Mouse (Mus musculus): ENCODE measurements around the gene Mex3a. TPM values are rescaled to one million over a fixed set of nuclear protein-coding genes. Genes with fewer than 3 reads are reported as not detected.
A peak's percentile ranks its signal among the peaks of the same experiment; 100 is the strongest.

Mex3a gene
- polyA plus RNA-seq, 1 experiment = 1.0 TPM

DNA sequence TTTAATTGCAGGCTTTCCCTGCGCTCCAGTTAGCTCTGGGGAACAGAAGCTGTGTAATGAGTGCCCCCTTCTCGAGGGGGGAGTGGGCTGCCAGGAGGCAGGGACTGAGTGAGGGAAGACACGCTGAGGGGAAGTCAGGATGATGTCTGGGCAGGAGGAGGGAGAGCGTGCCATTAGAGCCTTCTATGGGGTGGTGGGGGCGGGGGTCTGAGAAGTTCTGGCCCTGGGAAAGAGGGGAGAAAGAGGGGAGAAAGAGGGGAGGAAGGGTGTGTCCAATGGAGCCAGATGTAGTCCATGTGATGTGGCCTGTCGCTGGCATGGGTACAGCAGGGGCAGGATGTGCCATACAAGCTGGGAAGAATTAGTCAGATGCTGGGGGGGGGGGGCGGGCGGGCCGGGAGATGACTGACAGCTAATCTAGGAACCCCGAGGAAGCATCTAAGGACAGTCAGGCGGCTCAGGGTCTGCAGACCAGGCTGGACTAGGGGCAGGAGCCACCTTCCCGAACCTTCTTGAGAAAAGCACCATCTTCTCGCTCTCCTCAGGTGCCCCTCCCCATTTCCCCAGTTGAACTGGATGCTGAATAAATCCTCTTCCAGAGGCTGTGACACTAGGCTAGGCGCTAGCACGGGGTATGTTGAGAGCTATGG is 19.2 kb upstream of the Mex3a start:
- TF ChIP-seq POLR2A (IDR thresholded peaks at IDR 0.05; ENCODE audit: low read depth, low read length) (no peak), CTCF (IDR thresholded peaks at IDR 0.05; ENCODE audit: extremely low read depth, insufficient read depth, insufficient read length, insufficient replicate concordance) (no peak)
- Histone ChIP-seq H3K4me3 (ENCODE audit: extremely low read depth, insufficient read depth, insufficient read length) (no peak overlapping the region), H3K36me3 (ENCODE audit: control insufficient read depth, insufficient read depth, low read length) (no peaks in the 10 kb centered on the region), H3K27ac (ENCODE audit: insufficient read depth, low read length) (no peak overlapping the region), H3K4me1 (ENCODE audit: control insufficient read depth, insufficient read depth, insufficient read length) (peaks cover 38% of the 10 kb centered on the region; the same call in 1 of the 2 replicates), H3K27me3 (ENCODE audit: control insufficient read depth, insufficient read depth, low read length) (no peaks in the 10 kb centered on the region)
- DNase-seq (ENCODE audit: low read depth in 1 of 2, low spot score in 2 of 2) = no peak
- WGBS = 30% methylated on average over 15 of the region's 15 CpGs

DNA sequence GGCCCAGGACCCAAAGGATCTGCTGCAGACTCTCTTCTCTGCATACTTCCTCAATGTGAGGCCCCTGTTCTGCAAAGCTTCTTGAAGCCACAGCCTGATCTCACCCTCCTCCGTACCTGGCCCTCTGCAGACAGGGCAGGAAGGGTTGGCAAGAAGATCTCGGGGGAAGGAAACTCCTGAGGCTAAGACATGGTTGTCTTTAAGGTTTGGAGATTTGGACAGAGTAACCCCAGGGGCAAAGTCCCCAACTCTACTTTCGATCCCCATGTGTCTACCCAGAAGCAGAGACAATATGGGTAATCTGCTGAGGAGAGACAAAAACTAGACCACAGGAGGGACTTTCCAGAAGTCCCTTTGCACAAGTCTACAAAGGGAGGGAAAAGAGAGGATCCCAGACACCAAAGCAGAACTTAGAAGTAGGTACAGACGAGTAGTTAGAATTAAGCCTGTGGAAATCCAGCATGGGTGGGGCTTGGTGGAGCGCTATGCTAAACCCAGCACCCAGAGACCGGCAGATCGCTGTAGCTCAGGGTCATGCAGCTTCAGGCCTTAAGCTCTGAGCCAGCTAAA is 18.6 kb upstream of the Mex3a start:
- WGBS = 38% methylated on average over 7 of the region's 7 CpGs
- DNase-seq (ENCODE audit: low read depth in 1 of 2, low spot score in 2 of 2) = no peak
- Histone ChIP-seq H3K36me3 (ENCODE audit: control insufficient read depth, insufficient read depth, low read length) (no peaks in the 10 kb centered on the region), H3K27me3 (ENCODE audit: control insufficient read depth, insufficient read depth, low read length) (no peaks in the 10 kb centered on the region), H3K27ac (ENCODE audit: insufficient read depth, low read length) (0 out of 2 replicates have a peak overlapping the region, but pooled peaks have one; percentile 33), H3K4me3 (ENCODE audit: extremely low read depth, insufficient read depth, insufficient read length) (no peak overlapping the region), H3K4me1 (ENCODE audit: control insufficient read depth, insufficient read depth, insufficient read length) (peaks cover 38% of the 10 kb centered on the region; the same call in 1 of the 2 replicates)
- no peak for TF ChIP-seq CTCF (IDR thresholded peaks at IDR 0.05; ENCODE audit: extremely low read depth, insufficient read depth, insufficient read length, insufficient replicate concordance)
- no peak for TF ChIP-seq POLR2A (IDR thresholded peaks at IDR 0.05; ENCODE audit: low read depth, low read length)

DNA sequence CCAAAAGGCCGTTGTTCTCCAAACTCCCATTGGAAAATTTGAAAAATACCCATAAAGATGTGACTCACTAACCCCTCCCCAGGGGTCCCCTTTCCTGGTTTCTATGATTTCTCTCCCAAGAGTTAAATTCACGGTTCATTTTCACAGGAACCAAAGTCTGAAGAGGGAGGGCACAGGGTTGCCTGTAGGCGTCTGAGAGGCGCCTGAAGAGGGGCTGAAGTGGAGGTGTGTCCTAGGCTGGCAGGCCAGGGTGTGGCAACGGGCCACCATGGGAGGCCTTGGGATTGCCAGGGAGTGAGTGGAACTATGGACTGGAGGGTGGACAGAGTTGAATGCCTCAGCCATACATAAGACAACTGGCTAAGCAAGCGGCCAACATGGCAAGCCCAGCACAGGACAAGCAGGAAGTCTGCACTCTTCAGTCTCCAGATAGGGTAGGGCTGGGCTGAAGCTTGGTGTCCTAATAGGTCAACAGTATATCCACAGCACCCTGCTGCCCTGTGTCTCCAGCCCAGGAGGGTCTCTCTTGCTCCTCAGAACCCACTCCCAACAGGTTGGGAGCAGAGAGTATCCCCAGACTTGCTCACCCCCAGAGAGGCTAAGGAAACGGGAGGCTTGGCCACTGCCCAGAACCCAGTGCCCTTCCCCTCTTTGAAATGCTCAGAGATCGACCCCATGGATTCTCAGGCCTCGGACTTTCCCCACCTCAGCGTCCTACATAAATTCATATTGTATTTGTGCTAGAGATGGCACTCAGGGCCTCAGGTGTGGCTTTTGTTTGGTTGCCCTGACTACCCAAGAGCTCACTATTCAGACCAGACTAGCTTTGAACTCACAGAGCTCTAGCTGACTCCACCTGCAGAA is 17.7 kb upstream of the Mex3a start:
- DNase-seq (ENCODE audit: low read depth in 1 of 2, low spot score in 2 of 2) = no peak
- WGBS = 77% methylated on average over 10 of the region's 10 CpGs
- 0 out of 2 replicates have a peak overlapping the region, but pooled peaks have one; percentile 33 for H3K27ac ChIP-seq (ENCODE audit: insufficient read depth, low read length)
- no peaks in the 10 kb centered on the region for H3K36me3 ChIP-seq (ENCODE audit: control insufficient read depth, insufficient read depth, low read length)
- H3K4me1 ChIP-seq (ENCODE audit: control insufficient read depth, insufficient read depth, insufficient read length) = peaks cover 33% of the 10 kb centered on the region; the same call in 1 of the 2 replicates
- no peaks in the 10 kb centered on the region for H3K27me3 ChIP-seq (ENCODE audit: control insufficient read depth, insufficient read depth, low read length)
- TF ChIP-seq CTCF (IDR thresholded peaks at IDR 0.05; ENCODE audit: extremely low read depth, insufficient read depth, insufficient read length, insufficient replicate concordance) (no peak), POLR2A (IDR thresholded peaks at IDR 0.05; ENCODE audit: low read depth, low read length) (no peak)
- H3K4me3 ChIP-seq (ENCODE audit: extremely low read depth, insufficient read depth, insufficient read length) = no peak overlapping the region

GRCm38 (mm10) chr3:88515095-88515386 is 17.2 kb upstream of the Mex3a start:
- no peak for DNase-seq (ENCODE audit: low read depth in 1 of 2, low spot score in 2 of 2)
- Histone ChIP-seq H3K27me3 (ENCODE audit: control insufficient read depth, insufficient read depth, low read length) (no peaks in the 10 kb centered on the region), H3K4me3 (ENCODE audit: extremely low read depth, insufficient read depth, insufficient read length) (no peak overlapping the region), H3K27ac (ENCODE audit: insufficient read depth, low read length) (no peak overlapping the region), H3K36me3 (ENCODE audit: control insufficient read depth, insufficient read depth, low read length) (no peaks in the 10 kb centered on the region), H3K4me1 (ENCODE audit: control insufficient read depth, insufficient read depth, insufficient read length) (peaks cover 29% of the 10 kb centered on the region; the same call in 1 of the 2 replicates)
- TF ChIP-seq POLR2A (IDR thresholded peaks at IDR 0.05; ENCODE audit: low read depth, low read length) (no peak), CTCF (IDR thresholded peaks at IDR 0.05; ENCODE audit: extremely low read depth, insufficient read depth, insufficient read length, insufficient replicate concordance) (no peak)
- 82% methylated on average over 2 of the region's 2 CpGs for WGBS

DNA sequence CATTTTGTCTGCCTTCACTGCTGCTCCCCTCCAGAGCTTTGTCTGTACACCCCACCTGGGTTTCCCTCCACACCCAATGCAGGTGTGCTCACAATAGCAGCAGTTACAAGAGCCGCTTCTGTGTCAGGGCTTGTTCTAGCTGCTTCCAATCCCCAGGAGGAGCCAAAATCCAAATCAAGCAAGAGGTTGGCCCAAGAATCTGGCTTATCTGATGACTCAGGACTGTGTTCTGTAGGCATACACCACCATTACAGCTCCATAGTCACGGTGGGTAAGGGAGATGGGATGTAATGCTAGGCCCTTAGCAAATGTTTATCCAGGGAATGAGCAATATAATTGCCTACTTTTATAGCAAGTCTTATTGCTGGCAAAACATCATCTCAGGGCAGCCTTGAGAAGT is 15.8 kb upstream of the Mex3a start:
- peaks cover 20% of the 10 kb centered on the region; the same call in 1 of the 2 replicates for H3K4me1 ChIP-seq (ENCODE audit: control insufficient read depth, insufficient read depth, insufficient read length)
- no peaks in the 10 kb centered on the region for H3K36me3 ChIP-seq (ENCODE audit: control insufficient read depth, insufficient read depth, low read length)
- no peak overlapping the region for H3K27ac ChIP-seq (ENCODE audit: insufficient read depth, low read length)
- TF ChIP-seq CTCF (IDR thresholded peaks at IDR 0.05; ENCODE audit: extremely low read depth, insufficient read depth, insufficient read length, insufficient replicate concordance) (no peak), POLR2A (IDR thresholded peaks at IDR 0.05; ENCODE audit: low read depth, low read length) (no peak)
- 84% methylated on average over 2 of the region's 2 CpGs for WGBS
- H3K4me3 ChIP-seq (ENCODE audit: extremely low read depth, insufficient read depth, insufficient read length) = no peak overlapping the region
- H3K27me3 ChIP-seq (ENCODE audit: control insufficient read depth, insufficient read depth, low read length) = no peaks in the 10 kb centered on the region
- DNase-seq (ENCODE audit: low read depth in 1 of 2, low spot score in 2 of 2) = no peak

DNA sequence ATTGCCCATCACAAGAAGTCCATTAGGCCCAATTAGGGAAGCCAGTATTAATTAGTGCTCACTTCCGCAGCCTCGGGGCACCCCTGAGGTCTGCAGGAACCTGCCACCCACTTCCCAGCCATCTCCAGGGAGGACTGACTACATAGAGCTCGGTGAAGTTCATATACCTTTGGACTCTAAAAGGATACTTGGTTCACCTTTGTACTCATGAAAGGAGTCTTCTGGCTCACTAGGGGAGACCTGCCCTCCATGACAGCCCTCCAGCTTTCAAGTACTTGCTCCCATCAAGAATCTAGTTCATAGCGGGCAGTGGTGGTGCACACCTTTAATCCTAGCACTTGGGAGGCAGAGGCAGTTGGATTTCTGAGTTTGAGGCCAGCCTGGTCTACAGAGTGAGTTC is 13.8 kb upstream of the Mex3a start:
- H3K4me3 ChIP-seq (ENCODE audit: extremely low read depth, insufficient read depth, insufficient read length) = no peak overlapping the region
- no peak for DNase-seq (ENCODE audit: low read depth in 1 of 2, low spot score in 2 of 2)
- H3K27me3 ChIP-seq (ENCODE audit: control insufficient read depth, insufficient read depth, low read length) = no peaks in the 10 kb centered on the region
- H3K4me1 ChIP-seq (ENCODE audit: control insufficient read depth, insufficient read depth, insufficient read length) = peaks cover 11% of the 10 kb centered on the region; the same call in 1 of the 2 replicates
- H3K36me3 ChIP-seq (ENCODE audit: control insufficient read depth, insufficient read depth, low read length) = no peaks in the 10 kb centered on the region
- no peak overlapping the region for H3K27ac ChIP-seq (ENCODE audit: insufficient read depth, low read length)
- 89% methylated on average over 4 of the region's 4 CpGs for WGBS
- no peak for TF ChIP-seq POLR2A (IDR thresholded peaks at IDR 0.05; ENCODE audit: low read depth, low read length)
- no peak for TF ChIP-seq CTCF (IDR thresholded peaks at IDR 0.05; ENCODE audit: extremely low read depth, insufficient read depth, insufficient read length, insufficient replicate concordance)
